Mouse (Mus musculus) lung, adult 18-20 months (tissue): ENCODE measurements around the gene Gm20388.

ENCODE experiments used
- DNase-seq, 2 experiments: peaks; one replicate each; pipeline ENCODE4 v3.0.0; 2022; ENCODE audit warnings: mixed read lengths in 2 of 2

Gm20388 gene

GRCm38 (mm10) chr8:123783525-123784249 is 3873.0 kb downstream of the Gm20388 start:
- peak; percentile 73 to 80 for DNase-seq

- no peak for DNase-seq
Observed at GRCm38 (mm10) chr8:123786166-123786565, 3875.5 kb downstream of the Gm20388 start.

DNA sequence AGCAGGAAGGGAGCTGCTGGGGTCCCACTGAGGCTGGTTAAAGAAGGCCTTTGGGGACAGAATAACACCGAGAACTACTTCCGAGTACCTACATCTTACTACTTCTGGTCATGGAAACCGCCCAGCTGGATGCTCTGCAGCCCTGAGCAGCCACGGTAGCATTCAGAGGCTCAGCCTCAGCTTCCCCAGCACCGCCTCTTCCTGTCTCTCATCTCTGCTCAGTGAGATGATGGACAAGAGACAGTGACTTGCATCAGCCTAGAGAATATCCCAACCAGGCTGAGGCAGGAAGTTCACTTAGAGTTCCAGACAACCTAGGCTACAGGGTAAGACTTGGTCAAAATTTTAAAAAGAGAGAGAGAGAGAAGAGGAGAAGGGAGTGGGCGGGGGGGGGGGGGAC is 3876.0 kb downstream of the Gm20388 start:
- no peak for DNase-seq

GRCm38 (mm10) chr8:123787254-123787897 is 3876.7 kb downstream of the Gm20388 start:
- DNase-seq, result no peak

- no peak for DNase-seq
Observed at GRCm38 (mm10) chr8:123788416-123789170, 3878.0 kb downstream of the Gm20388 start.

DNA sequence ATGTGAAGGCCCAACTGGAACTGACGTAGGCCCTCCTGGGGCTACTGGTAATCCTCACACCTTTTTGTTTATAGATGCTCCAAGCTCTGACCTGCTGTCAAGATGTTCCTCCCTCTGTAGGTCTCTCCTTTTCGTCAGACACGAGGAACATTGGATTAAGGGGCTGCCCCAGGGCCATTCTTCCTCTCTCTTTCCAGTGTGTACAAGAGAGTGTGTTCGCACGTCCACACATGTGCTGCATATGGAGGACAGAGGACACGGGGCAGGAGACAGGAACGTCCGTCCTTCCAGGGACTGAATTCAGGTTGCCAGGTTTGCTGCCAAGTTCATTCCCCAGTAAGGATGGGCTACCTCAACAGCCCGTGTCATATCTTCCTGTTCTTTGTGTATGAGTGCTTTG is 3878.8 kb downstream of the Gm20388 start:
- no peak for DNase-seq

DNA sequence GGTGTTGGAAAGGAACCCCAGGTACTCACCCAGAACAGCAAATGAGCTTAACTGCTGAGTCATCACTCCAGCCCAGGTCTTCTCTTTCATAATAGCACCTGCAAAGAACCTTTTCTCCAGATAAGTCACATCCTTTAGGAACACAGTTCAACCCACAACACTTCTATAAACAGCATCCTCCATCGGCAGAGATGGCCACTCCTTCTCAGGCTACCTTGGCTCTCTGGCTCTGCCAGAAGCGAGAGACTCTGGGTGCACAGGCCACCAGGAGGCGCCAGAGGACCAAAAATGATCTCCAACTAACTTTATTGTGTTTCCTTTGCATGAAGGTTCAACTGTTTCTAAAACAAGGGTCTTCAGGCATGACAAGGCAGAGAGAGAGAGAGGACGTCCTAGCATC is 3879.3 kb downstream of the Gm20388 start:
- peak; percentile 72 to 82 for DNase-seq

- DNase-seq, result no peak
Observed at GRCm38 (mm10) chr8:123791101-123791844, 3880.6 kb downstream of the Gm20388 start.

DNA sequence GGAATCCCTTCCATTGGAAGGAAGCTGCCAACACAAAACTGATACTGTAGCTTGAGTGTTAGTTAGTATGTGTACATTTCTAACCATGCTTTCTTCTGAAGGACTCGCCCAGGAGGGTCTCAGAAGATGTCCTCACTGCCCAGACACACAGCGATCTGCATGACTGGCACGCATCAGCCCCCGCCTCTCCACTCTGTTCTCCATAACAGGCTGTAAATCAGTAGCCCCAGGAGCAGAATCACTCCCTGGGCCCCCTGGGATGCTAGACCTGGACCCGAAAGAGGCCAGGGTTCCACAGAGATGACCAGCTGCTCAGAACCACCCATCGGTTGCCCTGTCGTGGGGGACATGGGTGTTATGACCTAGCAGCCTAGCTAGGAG is 3881.2 kb downstream of the Gm20388 start:
- no peak for DNase-seq

DNA sequence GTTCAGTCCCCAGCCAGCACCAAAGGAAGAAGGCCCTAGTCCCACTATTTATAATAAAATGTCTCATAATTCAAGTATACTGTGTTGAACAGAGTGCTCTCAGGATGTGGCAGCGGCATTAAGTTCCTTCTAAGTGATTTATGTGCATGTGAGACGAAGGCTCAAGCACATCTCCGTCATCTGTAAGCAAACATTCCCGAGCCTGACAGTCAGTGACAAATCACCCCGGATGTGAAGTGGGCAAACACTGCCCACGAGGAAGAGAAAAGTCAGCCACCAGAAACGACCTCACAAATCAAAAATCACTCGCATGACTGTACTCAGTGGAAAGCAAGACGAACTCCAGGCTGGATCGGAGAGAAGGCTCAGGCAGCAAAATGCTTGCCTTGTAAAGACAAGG is 3883.3 kb downstream of the Gm20388 start:
- DNase-seq, result no peak

DNA sequence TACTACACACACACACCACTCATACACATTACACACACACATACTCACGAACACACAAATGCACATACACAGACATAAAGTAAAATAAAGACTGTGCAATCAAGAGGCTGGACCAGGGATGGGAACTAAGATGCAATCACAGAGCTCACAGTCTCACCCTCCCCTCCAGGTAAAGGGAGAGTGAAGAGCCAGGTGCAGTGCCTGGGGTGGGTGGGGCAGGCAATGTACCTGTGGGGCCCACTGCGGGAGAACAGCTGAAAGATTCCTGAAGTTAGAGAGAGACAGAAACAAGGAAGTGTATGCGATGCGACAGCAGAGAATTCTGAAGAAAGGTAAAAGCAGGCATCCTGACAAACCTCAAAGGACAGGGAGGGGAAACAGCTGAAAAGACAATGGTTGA is 3884.1 kb downstream of the Gm20388 start:
- DNase-seq, result no peak

DNA sequence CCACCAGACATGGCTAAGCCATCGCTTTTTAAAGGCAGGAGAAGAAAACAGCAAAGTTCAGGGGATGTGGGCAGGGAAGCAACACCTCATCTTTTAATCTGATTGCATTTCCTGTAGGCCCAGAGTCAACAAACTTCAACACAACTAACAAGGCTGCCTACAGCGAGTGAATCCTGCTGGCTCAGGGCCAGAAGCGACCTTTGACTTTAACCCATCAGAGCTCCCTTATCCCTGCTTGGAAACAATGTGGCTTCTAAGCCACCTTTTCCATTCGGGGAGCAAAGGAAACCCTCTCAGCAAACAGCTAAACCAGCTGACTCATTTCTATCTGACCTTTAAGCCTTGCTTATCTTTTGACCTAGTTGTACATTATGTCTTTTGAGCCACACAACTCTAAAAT is 3886.1 kb downstream of the Gm20388 start:
- DNase-seq, result no peak

- no peak for DNase-seq
Observed at GRCm38 (mm10) chr8:123797928-123798327, 3887.3 kb downstream of the Gm20388 start.

DNA sequence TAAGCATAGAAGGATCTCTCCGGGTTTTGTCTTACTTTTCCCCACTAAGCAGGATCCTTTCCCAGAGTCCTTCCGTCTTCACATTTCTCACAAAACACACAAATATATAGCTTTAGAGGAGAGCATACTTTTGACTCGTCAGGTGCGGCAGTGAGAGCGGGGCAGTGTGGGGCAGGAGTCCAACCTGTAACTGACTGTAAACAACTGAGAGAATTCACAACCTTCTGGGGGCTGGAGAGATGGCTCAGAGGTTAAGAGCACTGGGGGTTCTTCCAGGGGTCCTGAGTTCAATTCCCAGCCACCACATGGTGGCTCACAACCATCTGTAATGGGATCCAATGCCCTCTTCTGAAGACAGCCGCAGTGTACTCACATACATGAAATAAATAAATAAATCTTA is 3888.8 kb downstream of the Gm20388 start:
- DNase-seq, result no peak

GRCm38 (mm10) chr8:123799885-123800284 is 3889.2 kb downstream of the Gm20388 start:
- DNase-seq, result no peak

DNA sequence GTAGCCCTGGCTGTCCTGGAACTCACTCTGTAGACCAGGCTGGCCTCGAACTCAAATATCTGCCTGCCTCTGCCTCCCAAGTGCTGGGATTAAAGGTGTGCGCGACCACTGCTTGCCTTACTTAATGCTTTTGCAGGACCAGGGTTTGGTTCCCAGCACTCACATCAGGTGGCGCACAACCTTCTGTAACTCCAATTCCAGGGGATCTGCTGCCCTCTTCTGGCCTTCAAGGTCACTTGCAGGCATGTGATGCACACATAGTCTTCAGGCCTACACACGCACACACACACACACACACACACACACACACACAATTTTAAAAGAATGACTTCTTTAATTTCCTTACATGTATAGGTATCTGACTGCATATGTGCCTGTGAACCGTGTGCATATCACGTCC is 3890.2 kb downstream of the Gm20388 start:
- no peak for DNase-seq

GRCm38 (mm10) chr8:123801538-123801937 is 3890.9 kb downstream of the Gm20388 start:
- no peak for DNase-seq

DNA sequence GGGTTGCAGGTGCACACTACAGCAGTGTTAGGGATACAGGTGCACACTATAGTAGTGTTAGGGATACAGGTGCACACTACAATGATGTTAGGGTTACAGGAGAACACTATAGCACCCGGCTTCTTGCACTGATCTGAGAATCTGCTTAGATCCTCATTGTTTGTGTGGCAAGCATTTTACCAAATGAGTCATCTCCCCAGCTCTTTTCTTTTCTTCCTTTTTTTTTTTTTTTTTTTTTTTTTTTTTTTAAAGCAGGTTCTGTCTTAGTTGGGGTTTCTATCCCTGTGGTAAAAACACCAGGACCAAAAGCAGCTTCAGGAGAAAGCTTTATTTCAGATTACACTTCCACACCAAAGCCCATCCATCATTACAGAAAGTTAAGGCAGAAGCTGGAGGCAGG is 3893.0 kb downstream of the Gm20388 start:
- no peak for DNase-seq

DNA sequence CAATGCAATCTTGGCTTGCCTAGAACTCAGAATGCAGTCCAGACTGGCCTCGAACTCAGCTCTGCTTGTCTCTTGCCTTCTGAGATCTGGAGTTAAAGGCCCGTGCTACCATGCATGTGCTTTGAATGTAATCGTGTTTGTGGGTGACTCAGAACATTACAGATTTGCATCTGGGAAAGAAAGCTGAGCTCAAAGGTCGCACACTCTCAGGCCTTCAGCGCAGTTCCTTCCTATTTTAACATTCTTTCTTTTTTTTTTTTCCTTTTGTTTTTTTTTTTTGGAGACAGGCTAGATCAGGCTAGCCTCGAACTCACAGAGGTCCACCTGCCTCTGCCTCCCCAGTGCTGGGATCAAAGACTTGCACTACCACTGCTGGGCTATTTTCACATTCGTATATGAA is 3893.9 kb downstream of the Gm20388 start:
- no peak for DNase-seq

DNA sequence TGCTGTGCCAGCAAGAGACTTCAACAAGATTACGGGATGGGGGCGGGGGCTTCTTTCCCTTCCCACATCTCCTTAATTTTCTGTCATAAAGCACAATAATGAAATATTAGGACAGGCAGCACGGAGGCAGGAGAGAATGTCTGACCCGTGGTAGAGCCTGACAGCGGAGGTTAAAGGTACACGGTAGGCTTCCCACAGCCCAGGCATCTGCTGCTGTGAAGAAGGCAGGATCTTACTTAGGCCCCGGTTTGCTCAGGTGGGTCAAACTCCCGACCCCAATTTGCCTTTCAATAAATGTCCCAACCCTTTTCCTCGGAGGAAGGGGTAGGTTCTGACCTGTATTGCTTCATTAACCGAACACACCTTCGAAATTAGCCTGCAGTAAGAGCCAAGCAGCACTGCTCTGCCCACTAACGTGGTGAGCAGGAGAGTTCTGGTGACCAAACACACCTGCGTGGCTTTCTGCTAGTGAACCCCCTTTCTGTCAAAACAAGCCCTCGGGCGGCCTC is 3894.6 kb downstream of the Gm20388 start:
- no peak for DNase-seq

DNA sequence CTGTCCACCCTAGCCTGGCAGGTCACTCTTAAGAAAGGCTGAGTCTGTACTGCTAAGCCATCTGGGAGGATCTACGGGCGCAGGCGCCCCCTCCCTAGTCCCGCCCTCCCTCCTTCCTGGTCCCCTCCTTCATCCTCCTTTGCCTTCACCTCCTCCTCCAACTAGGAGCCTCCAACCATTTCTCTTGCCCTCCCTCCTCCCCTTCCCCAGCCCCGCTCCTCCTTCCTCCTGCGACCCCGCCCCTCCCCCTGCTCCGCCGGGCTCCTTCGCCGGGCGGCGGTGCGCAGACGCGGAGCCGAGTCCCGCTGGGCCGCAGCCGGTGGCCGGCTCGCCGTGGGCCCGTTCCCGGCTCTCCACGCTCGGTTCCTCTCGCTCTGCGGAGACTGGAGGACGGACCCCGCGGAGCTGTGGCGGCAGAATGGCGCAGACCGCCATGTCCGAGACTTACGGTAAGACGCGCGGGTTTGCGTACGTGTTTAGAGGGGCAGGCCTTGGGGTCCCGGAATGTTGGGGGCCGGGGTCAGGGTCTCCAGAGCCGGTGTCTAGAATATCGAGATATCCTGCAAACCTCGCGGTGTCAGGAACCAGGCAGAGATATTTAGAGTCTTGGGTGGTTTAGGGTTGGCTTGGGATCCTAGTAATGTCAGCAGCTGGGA is 3895.2 kb downstream of the Gm20388 start, which contains the start of gene Rab4a:
Gene Rab4a (plus strand): TSS at position 268 of the 656 bp plus-strand sequence.
- DNase-seq, result peak; percentile 85 to 90

- DNase-seq, result no peak
Observed at GRCm38 (mm10) chr8:123806374-123806935, 3895.8 kb downstream of the Gm20388 start.
